Mouse (Mus musculus) embryonic facial prominence, embryonic 11.5 days (tissue): ENCODE measurements around the gene Izumo1. TPM values are rescaled to one million over a fixed set of nuclear protein-coding genes. Genes with fewer than 3 reads are reported as not detected.

Source experiments
- ATAC-seq: fragments of 200-750 bp; cut with Nextera tagmentation; replicated peaks from 2 replicates; pipeline ENCODE4 v1.8.0; 2017; ENCODE audit warnings: low read depth; ENCODE audit not compliant: insufficient number of reproducible peaks, low FRiP score, low TSS enrichment
- DNase-seq: peaks from one replicate; pipeline ENCODE4 v3.0.0-alpha.2; 2015; ENCODE audit warnings: low spot score
- H3K27ac ChIP-seq: fragments of 300-500 bp; sonication (generic); replicated peaks from 2 replicates; pipeline ENCODE4 v1.5.1; 2014; ENCODE audit warnings: mild to moderate bottlenecking, low read depth, low read length, control low read depth
- H3K27me3 ChIP-seq: fragments of 300-500 bp; sonication (generic); 2 replicates; pipeline ENCODE4 v1.6.1; 2014; ENCODE audit warnings: mild to moderate bottlenecking, low read length, moderate library complexity, mixed read lengths; ENCODE audit not compliant: control insufficient read depth, insufficient read depth
- H3K36me3 ChIP-seq: fragments of 300-500 bp; sonication (generic); replicated peaks from 2 replicates; pipeline ENCODE4 v1.6.1; 2014; ENCODE audit warnings: low read depth, mild to moderate bottlenecking, low read length, moderate library complexity, mixed read lengths; ENCODE audit not compliant: control insufficient read depth, insufficient read depth
- H3K4me1 ChIP-seq: fragments of 300-500 bp; sonication (generic); 2 replicates; pipeline ENCODE4 v1.6.1; 2014; ENCODE audit warnings: low read length, mixed read lengths; ENCODE audit not compliant: control insufficient read depth, insufficient read depth
- H3K4me2 ChIP-seq: fragments of 300-500 bp; sonication (generic); 2 replicates; pipeline ENCODE4 v1.6.1; 2014; ENCODE audit warnings: low read depth, mild to moderate bottlenecking, control low read depth, low read length, moderate library complexity
- H3K4me3 ChIP-seq: fragments of 300-500 bp; sonication (generic); 2 replicates; pipeline ENCODE4 v1.5.1; 2014; ENCODE audit warnings: low read depth, low read length, control low read depth
- H3K9ac ChIP-seq: fragments of 300-500 bp; sonication (generic); replicated peaks from 2 replicates; pipeline ENCODE4 v1.6.1; 2014; ENCODE audit warnings: mild to moderate bottlenecking, control low read depth, low read length
- H3K9me3 ChIP-seq: fragments of 300-500 bp; sonication (generic); replicated peaks from 2 replicates; pipeline ENCODE4 v1.6.1; 2016; ENCODE audit warnings: mild to moderate bottlenecking, low read length, inconsistent platforms, mixed read lengths; ENCODE audit not compliant: control insufficient read depth
- WGBS: fragments of 180-500 bp; shearing (Covaris S2); extraction: QIAGEN DNeasy Blood & Tissue Kit; methylation state at CpG from one replicate; pipeline ENCODE4 v1.1.7; 2014; 5-methylcytosine and 5-hydroxymethylcytosine counted together
- polyA plus RNA-seq: library from polyadenylated mRNA; unstranded; fragments of >200 nt; fragmentation: Nextera tagmentation; extraction: Ambion mirVana; gene quantifications from 2 replicates; pipeline ENCODE4 v1.2.1, GENCODE M21; 2014

Gene Izumo1
- polyA plus RNA-seq, 1 experiment from 2014 or later, result 0.11 TPM

DNA sequence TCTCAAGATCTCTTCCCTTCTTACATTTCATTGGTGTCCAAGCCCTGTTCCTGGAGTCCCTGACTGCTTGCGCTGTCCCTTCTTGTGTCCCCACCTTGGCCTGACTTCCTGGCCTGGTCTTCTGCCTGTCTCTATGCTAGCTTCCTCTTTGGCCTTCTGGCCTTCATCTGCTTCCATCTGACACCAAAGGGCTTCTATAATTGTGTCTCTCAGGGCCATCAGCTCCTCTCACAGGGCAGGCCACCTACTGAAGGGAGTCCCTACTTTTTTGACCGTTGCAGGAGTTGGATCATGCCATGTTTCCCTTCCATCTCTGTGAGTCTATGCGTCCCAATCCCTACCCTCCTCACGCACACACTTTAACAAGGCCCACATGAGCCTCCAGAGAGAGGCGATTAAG is 31.7 kb upstream of the Izumo1 start:
- H3K4me1 ChIP-seq, result no peaks in the 10 kb centered on the region
- 94% methylated on average over 5 of the region's 5 CpGs for WGBS
- no peak overlapping the region for H3K4me2 ChIP-seq
- no peak overlapping the region for H3K27ac ChIP-seq
- H3K9ac ChIP-seq, result no peak overlapping the region
- ATAC-seq, result no peak
- no peaks in the 10 kb centered on the region for H3K9me3 ChIP-seq
- no peaks in the 10 kb centered on the region for H3K27me3 ChIP-seq
- no peak overlapping the region for H3K4me3 ChIP-seq
- no peak for DNase-seq
- H3K36me3 ChIP-seq, result no peaks in the 10 kb centered on the region

DNA sequence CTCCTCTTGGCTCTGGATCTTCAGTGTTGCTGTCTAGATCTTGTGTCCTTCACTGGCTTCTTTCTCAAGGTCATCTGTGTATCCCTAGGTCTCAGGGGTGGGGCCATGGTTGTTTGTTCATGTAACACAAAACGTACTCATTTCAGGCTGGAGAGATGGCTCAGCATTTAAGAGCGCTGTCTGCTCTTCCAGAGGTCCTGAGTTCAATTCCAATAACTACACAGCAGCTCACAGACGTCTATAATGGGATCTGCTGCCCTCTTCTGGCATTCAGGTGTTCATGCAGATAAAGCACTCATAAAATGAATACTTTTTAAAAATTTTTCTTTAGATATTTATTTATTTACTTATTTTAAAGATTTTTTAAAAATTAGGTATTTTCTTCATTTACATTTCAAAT is 30.7 kb upstream of the Izumo1 start:
- Histone ChIP-seq H3K4me2 (no peak overlapping the region), H3K4me3 (no peak overlapping the region), H3K27me3 (no peaks in the 10 kb centered on the region), H3K4me1 (no peaks in the 10 kb centered on the region), H3K9ac (no peak overlapping the region), H3K36me3 (no peaks in the 10 kb centered on the region), H3K9me3 (no peaks in the 10 kb centered on the region), H3K27ac (no peak overlapping the region)
- peak; percentile 27 for DNase-seq
- WGBS, result 64% methylated on average over 3 of the region's 3 CpGs
- no peak for ATAC-seq

DNA sequence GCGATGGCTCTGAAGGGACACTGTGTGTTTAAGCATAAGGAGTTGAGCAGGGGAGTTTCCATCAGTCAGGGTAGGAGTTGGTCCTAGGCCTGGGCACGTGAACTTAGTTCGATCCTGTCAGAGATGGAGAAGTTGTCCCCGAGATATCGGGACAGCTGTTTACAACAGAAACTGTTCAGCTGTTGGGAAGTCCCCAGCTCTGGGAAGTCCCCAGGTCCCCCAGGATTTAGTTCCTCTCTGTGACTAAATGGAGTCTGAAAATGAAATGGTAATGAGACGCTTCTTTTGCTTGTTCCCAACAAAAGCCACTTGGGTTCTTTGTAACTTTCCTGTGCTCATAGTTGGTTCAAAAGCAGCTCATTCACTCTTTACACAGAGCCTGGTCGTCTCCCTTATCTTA is 29.7 kb upstream of the Izumo1 start:
- Histone ChIP-seq H3K27ac (no peak overlapping the region), H3K9ac (no peak overlapping the region), H3K27me3 (no peaks in the 10 kb centered on the region), H3K4me2 (no peak overlapping the region), H3K36me3 (no peaks in the 10 kb centered on the region), H3K9me3 (no peaks in the 10 kb centered on the region), H3K4me1 (no peaks in the 10 kb centered on the region), H3K4me3 (no peak overlapping the region)
- WGBS, result 81% methylated on average over 7 of the region's 7 CpGs
- ATAC-seq (no peak), DNase-seq (no peak)

DNA sequence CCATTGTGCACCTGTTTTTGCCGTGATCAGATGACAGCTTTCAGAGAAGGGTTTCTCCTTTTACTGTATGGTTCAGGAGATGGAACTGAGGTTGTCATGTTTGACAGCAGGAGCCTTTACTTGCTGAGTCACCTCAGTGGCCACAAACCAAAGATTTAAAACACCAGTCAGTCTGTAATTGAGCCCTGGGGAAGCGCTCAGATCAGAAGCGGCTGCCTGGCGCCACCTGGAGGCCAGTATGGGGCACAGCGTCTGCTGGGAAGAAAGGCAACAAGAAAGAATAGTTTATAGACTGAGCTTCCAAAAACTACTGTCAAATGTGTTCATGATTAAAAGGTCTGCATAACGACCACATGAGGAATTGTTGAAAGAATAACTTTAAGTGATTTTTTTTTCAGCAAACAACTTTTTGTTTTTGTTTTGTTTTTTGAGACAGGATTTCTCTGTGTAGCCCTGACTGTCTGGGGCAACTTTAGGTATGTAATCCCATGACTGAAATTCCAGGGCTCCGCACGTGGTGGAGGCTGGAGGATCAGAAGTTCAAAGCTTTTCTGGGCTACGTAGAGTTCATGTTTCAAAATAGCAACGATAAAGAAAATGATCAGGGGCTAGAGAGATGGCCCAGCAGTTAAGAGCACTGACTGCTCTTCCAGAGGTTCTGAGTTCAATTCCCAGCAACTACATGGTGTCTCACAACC is 28.3 kb upstream of the Izumo1 start:
- Histone ChIP-seq H3K9ac (no peak overlapping the region), H3K4me1 (no peaks in the 10 kb centered on the region), H3K36me3 (no peaks in the 10 kb centered on the region)

DNA sequence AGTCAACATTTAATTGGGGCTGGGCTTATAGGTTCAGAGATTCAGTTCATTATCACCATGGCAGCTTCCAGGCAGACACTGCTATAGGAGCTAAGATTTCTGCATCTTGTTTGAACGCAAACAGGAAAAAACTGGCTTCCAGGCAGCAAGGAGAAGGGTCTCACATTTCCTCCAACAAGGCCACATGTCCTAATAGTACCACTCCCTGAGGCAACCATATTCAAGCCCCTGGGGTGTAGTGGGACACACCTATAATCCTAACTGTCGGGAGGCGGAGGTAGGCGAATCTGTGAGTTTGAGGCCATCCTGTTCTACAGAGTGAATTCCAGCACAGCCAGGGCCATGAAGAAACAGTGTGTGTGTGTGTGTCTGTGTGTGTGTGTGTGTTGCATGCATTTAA is 26.4 kb upstream of the Izumo1 start:
- no peaks in the 10 kb centered on the region for H3K4me1 ChIP-seq
- no peaks in the 10 kb centered on the region for H3K36me3 ChIP-seq
- no peak overlapping the region for H3K9ac ChIP-seq
- no peak overlapping the region for H3K4me2 ChIP-seq
- no peaks in the 10 kb centered on the region for H3K9me3 ChIP-seq
- DNase-seq (no peak), ATAC-seq (no peak)
- H3K27ac ChIP-seq, result no peak overlapping the region
- 75% methylated on average over 4 of the region's 4 CpGs for WGBS
- no peaks in the 10 kb centered on the region for H3K27me3 ChIP-seq
- H3K4me3 ChIP-seq, result no peak overlapping the region

More for the DNA sequence above, 28.3 kb upstream of the Izumo1 start:
- ATAC-seq, result no peak
- Histone ChIP-seq H3K4me2 (no peak overlapping the region), H3K4me3 (no peak overlapping the region), H3K9me3 (no peaks in the 10 kb centered on the region), H3K27ac (no peak overlapping the region), H3K27me3 (no peaks in the 10 kb centered on the region)
- WGBS, result 20% methylated on average over 10 of the region's 10 CpGs
- DNase-seq, result peak; percentile 78

DNA sequence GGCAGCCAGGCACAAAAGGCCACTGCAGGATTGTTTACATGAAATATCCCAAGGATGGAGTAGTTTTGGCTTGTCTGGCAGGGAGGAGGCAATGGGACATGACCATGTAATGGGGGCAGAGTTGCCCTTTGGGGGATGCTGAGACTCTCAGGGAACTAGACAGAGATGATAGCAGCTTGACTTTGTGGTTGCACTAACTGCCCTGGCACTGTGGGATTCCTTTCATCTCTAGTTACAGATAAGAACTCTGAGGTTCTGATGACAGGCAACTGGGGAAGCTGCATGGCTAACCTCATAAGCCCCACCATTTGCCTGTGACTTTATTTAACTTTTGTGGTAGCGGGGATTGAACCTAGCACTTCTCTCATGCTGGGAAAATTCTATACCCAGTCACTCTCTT is 25.5 kb upstream of the Izumo1 start:
- H3K4me2 ChIP-seq, result no peak overlapping the region
- H3K27me3 ChIP-seq, result no peaks in the 10 kb centered on the region
- no peak overlapping the region for H3K4me3 ChIP-seq
- WGBS, result 85% methylated on average over 1 of the region's 1 CpGs
- H3K9me3 ChIP-seq, result no peaks in the 10 kb centered on the region
- no peak overlapping the region for H3K9ac ChIP-seq
- H3K36me3 ChIP-seq, result no peaks in the 10 kb centered on the region
- H3K27ac ChIP-seq, result no peak overlapping the region
- ATAC-seq, result no peak
- DNase-seq, result no peak
- H3K4me1 ChIP-seq, result no peaks in the 10 kb centered on the region

DNA sequence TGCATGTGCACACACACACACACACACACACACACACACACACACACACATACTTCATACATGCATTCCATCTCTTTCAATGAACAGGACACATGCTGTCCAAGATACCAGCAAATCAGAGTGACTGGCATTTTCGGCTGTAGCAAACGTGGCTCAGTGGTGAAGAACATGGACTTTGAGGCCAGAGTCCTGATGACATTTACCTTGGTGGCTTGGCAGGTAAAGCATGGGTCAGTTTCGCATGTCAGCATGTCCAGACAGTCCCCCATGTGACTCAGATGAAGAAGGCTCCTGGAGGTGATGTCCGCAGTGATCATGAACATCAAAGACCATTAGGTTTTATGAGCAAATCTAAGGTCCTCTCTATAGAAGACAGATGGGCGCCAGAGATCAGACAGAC is 24.6 kb upstream of the Izumo1 start:
- no peak overlapping the region for H3K4me2 ChIP-seq

DNA sequence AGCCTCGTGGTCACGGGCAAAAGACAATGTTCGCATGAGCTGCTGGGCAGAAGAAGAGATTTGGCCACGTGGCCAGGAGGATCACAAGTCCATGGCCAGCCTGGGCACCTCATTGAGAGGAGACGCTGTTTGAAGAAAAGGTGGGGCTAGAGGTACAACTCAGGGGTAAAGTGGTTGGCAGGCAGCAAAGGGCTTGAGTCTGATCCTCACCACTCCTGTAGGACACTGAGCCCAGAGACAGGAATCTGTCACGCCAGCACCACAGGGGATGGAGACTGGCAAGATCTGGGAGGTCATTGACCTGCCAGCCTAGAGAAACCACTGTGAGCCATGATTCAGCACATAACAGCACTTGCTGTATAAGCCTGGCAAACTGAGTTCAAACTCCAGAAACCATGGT is 24.1 kb upstream of the Izumo1 start:
- H3K4me1 ChIP-seq, result no peaks in the 10 kb centered on the region
- no peak overlapping the region for H3K4me3 ChIP-seq
- ATAC-seq (no peak), DNase-seq (no peak)
- WGBS, result 89% methylated on average over 6 of the region's 6 CpGs
- H3K9me3 ChIP-seq, result no peaks in the 10 kb centered on the region
- H3K27ac ChIP-seq, result no peak overlapping the region
- no peaks in the 10 kb centered on the region for H3K36me3 ChIP-seq
- no peak overlapping the region for H3K4me2 ChIP-seq
- H3K27me3 ChIP-seq, result no peaks in the 10 kb centered on the region
- no peak overlapping the region for H3K9ac ChIP-seq

More for the DNA sequence above, 24.6 kb upstream of the Izumo1 start:
- H3K27me3 ChIP-seq, result no peaks in the 10 kb centered on the region
- no peak overlapping the region for H3K27ac ChIP-seq
- ATAC-seq (no peak), DNase-seq (no peak)
- no peak overlapping the region for H3K9ac ChIP-seq
- no peaks in the 10 kb centered on the region for H3K9me3 ChIP-seq
- WGBS, result 84% methylated on average over 5 of the region's 5 CpGs
- no peaks in the 10 kb centered on the region for H3K4me1 ChIP-seq
- no peaks in the 10 kb centered on the region for H3K36me3 ChIP-seq
- no peak overlapping the region for H3K4me3 ChIP-seq
